Mouse (Mus musculus) erythroblast, embryonic 14.5 days (primary cell): ENCODE data around the gene Tmem221. TPM values are rescaled to one million over a fixed set of nuclear protein-coding genes. Genes with fewer than 3 reads are reported as not detected.
A peak's percentile ranks its signal among the peaks of the same experiment; 100 is the strongest.

Source experiments
- H3K27me3 ChIP-seq: 2 replicates; pipeline ENCODE4 v1.6.1; 2012; ENCODE audit warnings: inconsistent platforms; ENCODE audit not compliant: control insufficient read depth
- H3K36me3 ChIP-seq: 2 replicates; pipeline ENCODE4 v1.6.1; 2012; ENCODE audit warnings: mild to moderate bottlenecking, inconsistent platforms; ENCODE audit not compliant: control insufficient read depth
- H3K4me1 ChIP-seq: 2 replicates; pipeline ENCODE4 v1.6.1; 2012; ENCODE audit warnings: inconsistent platforms; ENCODE audit not compliant: control insufficient read depth
- H3K4me3 ChIP-seq: replicated peaks from 2 replicates; pipeline ENCODE3; 2012; ENCODE audit warnings: moderate library complexity, mild to moderate bottlenecking, inconsistent platforms
- H3K9me3 ChIP-seq: 2 replicates; pipeline ENCODE4 v1.6.1; 2012; ENCODE audit warnings: low read length, inconsistent platforms, mixed read lengths; ENCODE audit not compliant: control insufficient read depth
- GATA1 ChIP-seq: IDR thresholded peaks from 2 replicates; pipeline ENCODE4 v1.6.1; 2012; ENCODE audit warnings: low read length, inconsistent platforms, mixed read lengths
- TAL1 ChIP-seq: IDR thresholded peaks from 3 replicates; pipeline ENCODE4 v1.6.1; 2012; ENCODE audit warnings: low read length, inconsistent platforms, mixed read lengths
- polyA plus RNA-seq: library from polyadenylated mRNA; stranded (reverse); fragments of >175 nt; gene quantifications from 2 replicates; pipeline ENCODE4 v1.2.3, GENCODE M21; 2012

The Tmem221 gene
- polyA plus RNA-seq, 1 experiment = not detected

DNA sequence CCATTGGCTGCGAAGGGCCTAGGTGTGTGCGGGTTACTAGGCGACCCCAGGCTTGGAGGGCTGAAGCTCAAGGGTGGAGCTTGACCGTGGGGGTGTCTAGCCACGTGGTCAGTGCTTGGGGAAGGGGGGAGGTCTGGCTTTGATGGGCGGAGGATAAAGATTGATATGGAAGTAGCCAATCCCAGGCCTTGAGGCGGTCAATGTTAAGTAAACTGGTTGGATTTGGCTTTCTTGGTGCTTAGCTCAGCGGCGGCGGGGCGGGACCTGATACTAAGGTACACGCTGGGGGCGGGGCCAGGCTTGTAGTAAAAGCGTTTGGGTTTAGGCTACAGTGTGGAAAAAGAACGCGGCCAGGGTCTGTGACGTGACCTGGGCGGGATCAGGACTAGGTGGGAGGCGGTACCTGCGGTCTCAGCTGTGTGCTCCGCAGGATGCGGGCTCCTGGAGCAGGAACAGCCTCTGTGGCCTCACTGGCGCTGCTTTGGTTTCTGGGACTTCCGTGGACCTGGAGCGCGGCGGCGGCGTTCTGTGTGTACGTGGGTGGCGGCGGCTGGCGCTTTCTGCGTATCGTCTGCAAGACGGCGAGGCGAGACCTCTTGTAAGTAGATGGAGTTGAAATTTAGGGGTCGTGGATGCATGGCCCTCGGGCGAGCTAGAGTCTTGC is 11.8 kb upstream of the Tmem221 start:
- TF ChIP-seq TAL1 (no peak), GATA1 (no peak)
- Histone ChIP-seq H3K4me3 (peak overlapping the region; percentile 57), H3K9me3 (no peaks in the 10 kb centered on the region; the same call in 1 of the 2 replicates), H3K36me3 (no peaks in the 10 kb centered on the region), H3K27me3 (peaks cover 56% of the 10 kb centered on the region), H3K4me1 (peaks cover 19% of the 10 kb centered on the region)

- Histone ChIP-seq H3K27me3 (peaks cover 59% of the 10 kb centered on the region), H3K4me1 (peaks cover 19% of the 10 kb centered on the region), H3K4me3 (peak overlapping the region; percentile 57), H3K36me3 (no peaks in the 10 kb centered on the region), H3K9me3 (no peaks in the 10 kb centered on the region; the same call in 1 of the 2 replicates)
- TF ChIP-seq TAL1 = no peak
Observed at GRCm38 (mm10) chr8:71569366-71570290, 11.0 kb upstream of the Tmem221 start.

GRCm38 (mm10) chr8:71568941-71569340 is 10.3 kb upstream of the Tmem221 start:
- Histone ChIP-seq H3K4me1 (peaks cover 19% of the 10 kb centered on the region), H3K36me3 (no peaks in the 10 kb centered on the region), H3K27me3 (peaks cover 61% of the 10 kb centered on the region), H3K4me3 (no peak overlapping the region), H3K9me3 (peaks cover 4% of the 10 kb centered on the region)
- TF ChIP-seq GATA1 = no peak
- no peak for TF ChIP-seq TAL1

DNA sequence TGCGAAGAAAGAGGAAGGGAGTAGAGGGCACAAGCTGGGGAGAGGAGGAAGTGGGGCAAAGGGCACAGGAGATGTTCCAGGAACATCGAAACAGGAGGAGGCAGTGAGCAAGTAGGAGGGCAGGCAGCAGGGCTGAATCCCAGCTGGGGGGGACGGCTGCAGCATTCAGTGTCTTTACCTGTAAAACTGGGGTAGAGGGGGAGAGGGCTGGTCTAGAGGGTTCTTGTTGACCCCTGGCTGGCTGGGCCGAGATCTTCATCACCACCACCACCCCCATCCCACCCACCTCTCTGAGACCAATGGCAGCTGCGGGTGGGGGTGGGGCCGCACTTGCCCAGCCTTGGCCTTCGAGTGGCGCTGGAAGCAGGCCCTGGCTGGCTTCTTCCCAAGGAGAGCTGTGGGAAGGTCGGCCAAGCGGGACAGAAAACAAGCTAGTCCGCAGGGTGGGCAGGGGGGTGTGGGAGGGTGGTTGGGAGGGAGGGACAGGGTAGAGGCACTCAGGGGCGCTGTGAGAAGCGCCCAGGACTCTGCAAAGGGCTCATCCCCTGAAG is 9.8 kb upstream of the Tmem221 start, which contains the start of gene Slc27a1:
Gene Slc27a1 (plus strand): TSS at position 496 of the 551 bp plus-strand sequence.
- H3K4me3 ChIP-seq = peak within 1 kb of the TSS; percentile 57
- H3K4me1 ChIP-seq = peaks cover 19% of the 10 kb centered on the region
- TF ChIP-seq TAL1 = no peak
- TF ChIP-seq GATA1 = no peak
- peaks cover 63% of the 10 kb centered on the region for H3K27me3 ChIP-seq
- peaks cover 5% of the 10 kb centered on the region for H3K9me3 ChIP-seq
- no peaks in the 10 kb centered on the region for H3K36me3 ChIP-seq

DNA sequence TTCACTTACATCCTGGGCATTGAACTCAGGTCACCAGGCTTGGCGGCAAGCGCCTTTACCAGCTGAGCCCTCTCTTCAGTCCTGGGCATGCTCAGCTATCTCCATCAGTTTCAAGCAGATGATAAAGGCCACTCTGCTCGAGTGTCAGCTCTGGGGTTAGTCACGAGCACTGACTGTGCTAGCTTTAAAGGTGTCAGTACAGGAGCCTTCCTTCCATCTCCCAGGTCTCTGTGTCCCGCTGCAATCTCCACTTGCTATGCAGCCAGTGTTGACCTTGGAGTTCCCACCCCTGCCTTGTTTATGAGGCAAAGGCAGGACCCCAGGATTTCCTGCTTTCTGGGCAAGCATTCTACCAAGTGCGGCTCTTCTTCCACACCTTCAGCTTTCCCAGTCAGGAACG is 8.9 kb upstream of the Tmem221 start:
- peaks cover 23% of the 10 kb centered on the region for H3K4me1 ChIP-seq
- H3K9me3 ChIP-seq = peaks cover 5% of the 10 kb centered on the region
- H3K36me3 ChIP-seq = no peaks in the 10 kb centered on the region
- TF ChIP-seq TAL1 = no peak
- no peak for TF ChIP-seq GATA1
- H3K4me3 ChIP-seq = no peak overlapping the region
- H3K27me3 ChIP-seq = peaks cover 70% of the 10 kb centered on the region

GRCm38 (mm10) chr8:71566501-71566900 is 7.8 kb upstream of the Tmem221 start, which contains the start of gene Nxnl1:
Nxnl1 (minus strand) TSS chr8:71566601.
- Histone ChIP-seq H3K4me1 (peaks cover 26% of the 10 kb centered on the region), H3K36me3 (no peaks in the 10 kb centered on the region), H3K4me3 (no peak within 1 kb of the TSS), H3K27me3 (peaks cover 71% of the 10 kb centered on the region), H3K9me3 (peaks cover 5% of the 10 kb centered on the region)
- TF ChIP-seq TAL1 (no peak), GATA1 (no peak)

DNA sequence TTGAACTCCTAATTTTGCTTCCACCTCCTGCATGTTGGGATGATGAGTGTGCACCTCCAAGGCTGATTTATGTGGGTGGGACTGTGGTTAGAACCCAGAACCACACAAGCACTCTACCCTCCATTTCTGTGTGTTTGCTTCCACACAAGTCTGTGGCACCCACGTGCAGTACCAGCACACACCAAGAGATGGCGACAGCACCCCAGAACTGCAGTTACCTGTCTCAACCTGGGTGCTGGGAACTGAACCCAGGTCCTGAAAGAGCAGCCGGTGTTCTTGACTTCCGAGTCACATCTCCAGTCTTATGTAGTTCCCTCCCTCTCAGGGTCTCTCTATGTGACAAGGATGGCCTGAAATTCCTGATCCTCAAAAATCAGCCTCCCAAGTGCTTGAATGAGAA is 5.3 kb upstream of the Tmem221 start:
- H3K27me3 ChIP-seq = peaks cover 60% of the 10 kb centered on the region
- peaks cover 5% of the 10 kb centered on the region for H3K9me3 ChIP-seq
- no peak overlapping the region for H3K4me3 ChIP-seq
- no peaks in the 10 kb centered on the region for H3K36me3 ChIP-seq
- no peak for TF ChIP-seq TAL1
- TF ChIP-seq GATA1 = no peak
- peaks cover 16% of the 10 kb centered on the region for H3K4me1 ChIP-seq

GRCm38 (mm10) chr8:71562751-71563150 is 4.1 kb upstream of the Tmem221 start:
- peaks cover 28% of the 10 kb centered on the region for H3K4me1 ChIP-seq
- H3K9me3 ChIP-seq = peaks cover 5% of the 10 kb centered on the region
- H3K27me3 ChIP-seq = peaks cover 60% of the 10 kb centered on the region
- TF ChIP-seq GATA1 (no peak), TAL1 (no peak)
- no peaks in the 10 kb centered on the region for H3K36me3 ChIP-seq
- H3K4me3 ChIP-seq = no peak overlapping the region

DNA sequence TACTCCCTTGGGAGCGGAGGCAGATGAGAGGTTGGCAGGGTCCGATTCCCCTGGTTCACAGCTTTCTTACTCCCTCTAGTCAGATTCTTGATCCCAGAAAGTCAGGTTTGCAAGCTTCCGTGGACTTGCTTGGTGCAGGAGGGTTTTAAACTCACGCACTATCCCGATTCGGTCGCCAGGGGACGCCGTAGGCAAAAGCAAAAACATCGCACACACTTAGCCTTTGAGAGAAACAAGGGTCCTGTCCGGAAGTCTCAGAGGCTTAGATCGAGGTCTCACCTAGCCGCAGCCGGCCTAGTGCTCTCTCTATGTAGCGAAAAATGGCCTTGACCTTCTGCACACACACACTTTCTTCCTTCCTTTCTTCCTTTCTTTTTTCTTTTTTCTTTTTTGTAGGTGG is 2.7 kb upstream of the Tmem221 start:
- Histone ChIP-seq H3K27me3 (peaks cover 67% of the 10 kb centered on the region), H3K4me3 (no peak overlapping the region), H3K9me3 (peaks cover 5% of the 10 kb centered on the region), H3K36me3 (no peaks in the 10 kb centered on the region), H3K4me1 (peaks cover 28% of the 10 kb centered on the region)
- TF ChIP-seq GATA1 = no peak
- no peak for TF ChIP-seq TAL1
